Mouse (Mus musculus) heart, embryonic 15.5 days (tissue): Measurements from ENCODE around the gene Aff3. TPM values are rescaled to one million over a fixed set of nuclear protein-coding genes. Genes with fewer than 3 reads are reported as not detected.

ENCODE experiments used
- ATAC-seq: fragments of 200-750 bp; cut with Nextera tagmentation; replicated peaks from 2 replicates; pipeline ENCODE4 v1.8.0; 2017; ENCODE audit warnings: low read depth, moderate TSS enrichment; ENCODE audit not compliant: insufficient number of reproducible peaks, insufficient read depth, low FRiP score
- H3K27ac ChIP-seq: fragments of 300-500 bp; sonication (generic); 2 replicates; pipeline ENCODE4 v1.5.1; 2015; ENCODE audit warnings: mild to moderate bottlenecking, inconsistent platforms
- H3K27me3 ChIP-seq: fragments of 300-500 bp; sonication (generic); 2 replicates; pipeline ENCODE4 v1.6.1; 2015; ENCODE audit warnings: inconsistent platforms
- H3K36me3 ChIP-seq: fragments of 300-500 bp; sonication (generic); 2 replicates; pipeline ENCODE4 v1.6.1; 2015; ENCODE audit warnings: mild to moderate bottlenecking, inconsistent platforms
- H3K4me1 ChIP-seq: fragments of 300-500 bp; sonication (generic); replicated peaks from 2 replicates; pipeline ENCODE4 v1.6.1; 2015; ENCODE audit warnings: inconsistent platforms
- H3K4me2 ChIP-seq: fragments of 300-500 bp; sonication (generic); 2 replicates; pipeline ENCODE4 v1.6.1; 2015; ENCODE audit warnings: inconsistent platforms, mild to moderate bottlenecking, moderate library complexity
- H3K4me3 ChIP-seq: fragments of 300-500 bp; sonication (generic); 2 replicates; pipeline ENCODE4 v1.5.1; 2015; ENCODE audit warnings: mild to moderate bottlenecking, inconsistent platforms
- H3K9ac ChIP-seq: fragments of 300-500 bp; sonication (generic); 2 replicates; pipeline ENCODE4 v1.6.1; 2015; ENCODE audit warnings: mild to moderate bottlenecking, inconsistent platforms
- H3K9me3 ChIP-seq: fragments of 300-500 bp; sonication (generic); replicated peaks from 2 replicates; pipeline ENCODE4 v1.6.1; 2016; ENCODE audit warnings: inconsistent platforms
- WGBS: fragments of 180-500 bp; shearing (Covaris S2); methylation state at CpG from one replicate; pipeline ENCODE4 v1.1.7; 2015; ENCODE audit warnings: mixed read lengths; 5-methylcytosine and 5-hydroxymethylcytosine counted together
- polyA plus RNA-seq: library from polyadenylated mRNA; unstranded; fragments of >200 nt; fragmentation: Nextera tagmentation; extraction: Ambion mirVana; gene quantifications from 2 replicates; pipeline ENCODE4 v1.2.1, GENCODE M21; 2015

Gene Aff3
- polyA plus RNA-seq, 1 experiment from 2014 or later = 2.2 TPM

GRCm38 (mm10) chr1:38308705-38308996 is 356.1 kb downstream of the Aff3 start:
- Histone ChIP-seq H3K4me2 (no peak overlapping the region), H3K4me3 (no peak overlapping the region), H3K9me3 (no peaks in the 10 kb centered on the region), H3K9ac (no peak overlapping the region), H3K27me3 (no peaks in the 10 kb centered on the region), H3K27ac (peak overlapping the region; percentile 79; the same call in 1 of the 2 replicates), H3K4me1 (peaks cover 33% of the 10 kb centered on the region), H3K36me3 (no peaks in the 10 kb centered on the region)
- ATAC-seq = no peak
- WGBS = 45% methylated on average over 3 of the region's 3 CpGs

GRCm38 (mm10) chr1:38307821-38308704 is 356.7 kb downstream of the Aff3 start:
- H3K4me2 ChIP-seq = no peak overlapping the region
- H3K36me3 ChIP-seq = no peaks in the 10 kb centered on the region
- no peak overlapping the region for H3K4me3 ChIP-seq
- peak overlapping the region; percentile 79 for H3K27ac ChIP-seq
- H3K9me3 ChIP-seq = no peaks in the 10 kb centered on the region
- H3K4me1 ChIP-seq = peaks cover 33% of the 10 kb centered on the region
- WGBS = 37% methylated on average over 7 of the region's 7 CpGs
- peak; percentile 89 for ATAC-seq
- H3K27me3 ChIP-seq = no peaks in the 10 kb centered on the region
- no peak overlapping the region for H3K9ac ChIP-seq

GRCm38 (mm10) chr1:38307234-38307633 is 357.5 kb downstream of the Aff3 start:
- peaks cover 33% of the 10 kb centered on the region for H3K4me1 ChIP-seq
- ATAC-seq = no peak
- H3K4me2 ChIP-seq = no peak overlapping the region
- no peak overlapping the region; the same call in 1 of the 2 replicates for H3K27ac ChIP-seq
- 94% methylated on average over 11 of the region's 11 CpGs for WGBS
- no peaks in the 10 kb centered on the region for H3K36me3 ChIP-seq
- H3K27me3 ChIP-seq = no peaks in the 10 kb centered on the region
- no peak overlapping the region for H3K9ac ChIP-seq
- H3K4me3 ChIP-seq = no peak overlapping the region
- no peaks in the 10 kb centered on the region for H3K9me3 ChIP-seq

- H3K4me2 ChIP-seq = no peak overlapping the region
- H3K9ac ChIP-seq = no peak overlapping the region
- WGBS = 86% methylated on average over 7 of the region's 7 CpGs
- no peaks in the 10 kb centered on the region for H3K9me3 ChIP-seq
- ATAC-seq = no peak
- H3K4me1 ChIP-seq = peaks cover 33% of the 10 kb centered on the region
- H3K36me3 ChIP-seq = no peaks in the 10 kb centered on the region
- no peak overlapping the region for H3K27ac ChIP-seq
- no peaks in the 10 kb centered on the region for H3K27me3 ChIP-seq
- H3K4me3 ChIP-seq = no peak overlapping the region
Observed at GRCm38 (mm10) chr1:38306146-38306545, 358.6 kb downstream of the Aff3 start.

GRCm38 (mm10) chr1:38304376-38304775 is 360.4 kb downstream of the Aff3 start:
- Histone ChIP-seq H3K4me3 (no peak overlapping the region), H3K9ac (no peak overlapping the region), H3K4me1 (peaks cover 33% of the 10 kb centered on the region), H3K27me3 (no peaks in the 10 kb centered on the region), H3K27ac (no peak overlapping the region), H3K36me3 (no peaks in the 10 kb centered on the region), H3K9me3 (no peaks in the 10 kb centered on the region), H3K4me2 (no peak overlapping the region)
- no peak for ATAC-seq
- WGBS = 41% methylated on average over 11 of the region's 11 CpGs

- H3K4me2 ChIP-seq = no peak overlapping the region
- H3K9me3 ChIP-seq = no peaks in the 10 kb centered on the region
- 66% methylated on average over 3 of the region's 3 CpGs for whole genome bisulfite sequencing
- no peak overlapping the region for H3K9ac ChIP-seq
- no peaks in the 10 kb centered on the region for H3K27me3 ChIP-seq
- no peak overlapping the region for H3K27ac ChIP-seq
- H3K4me1 ChIP-seq = no peaks in the 10 kb centered on the region
- H3K36me3 ChIP-seq = no peaks in the 10 kb centered on the region
- no peak for ATAC-seq
- H3K4me3 ChIP-seq = no peak overlapping the region
Observed at GRCm38 (mm10) chr1:38298291-38298690, 366.5 kb downstream of the Aff3 start.

- Histone ChIP-seq H3K27ac (no peak overlapping the region), H3K9ac (no peak overlapping the region), H3K4me3 (no peak overlapping the region), H3K27me3 (no peaks in the 10 kb centered on the region), H3K4me1 (peaks cover 4% of the 10 kb centered on the region; the same call in 1 of the 2 replicates), H3K36me3 (no peaks in the 10 kb centered on the region), H3K9me3 (no peaks in the 10 kb centered on the region), H3K4me2 (no peak overlapping the region)
- WGBS = 77% methylated on average over 6 of the region's 6 CpGs
- ATAC-seq = no peak
Observed at GRCm38 (mm10) chr1:38294906-38295305, 369.8 kb downstream of the Aff3 start.

GRCm38 (mm10) chr1:38294336-38294695 is 370.4 kb downstream of the Aff3 start:
- no peaks in the 10 kb centered on the region for H3K27me3 ChIP-seq
- H3K36me3 ChIP-seq = no peaks in the 10 kb centered on the region
- no peak overlapping the region for H3K27ac ChIP-seq
- 96% methylated on average over 9 of the region's 9 CpGs for WGBS
- no peak for ATAC-seq
- H3K4me3 ChIP-seq = no peak overlapping the region
- H3K4me2 ChIP-seq = no peak overlapping the region
- no peak overlapping the region for H3K9ac ChIP-seq
- no peaks in the 10 kb centered on the region for H3K9me3 ChIP-seq
- peaks cover 4% of the 10 kb centered on the region; the same call in 1 of the 2 replicates for H3K4me1 ChIP-seq

GRCm38 (mm10) chr1:38293671-38294335 is 371.0 kb downstream of the Aff3 start:
- 86% methylated on average over 12 of the region's 12 CpGs for whole genome bisulfite sequencing
- no peak overlapping the region for H3K9ac ChIP-seq
- H3K9me3 ChIP-seq = no peaks in the 10 kb centered on the region
- peaks cover 6% of the 10 kb centered on the region for H3K4me1 ChIP-seq
- H3K27ac ChIP-seq = no peak overlapping the region
- no peaks in the 10 kb centered on the region for H3K27me3 ChIP-seq
- no peak overlapping the region for H3K4me3 ChIP-seq
- no peak overlapping the region for H3K4me2 ChIP-seq
- no peak for ATAC-seq
- no peaks in the 10 kb centered on the region for H3K36me3 ChIP-seq

- H3K9me3 ChIP-seq = no peaks in the 10 kb centered on the region
- peaks cover 9% of the 10 kb centered on the region for H3K4me1 ChIP-seq
- no peaks in the 10 kb centered on the region for H3K36me3 ChIP-seq
- no peak for ATAC-seq
- no peak overlapping the region for H3K27ac ChIP-seq
- 54% methylated on average over 4 of the region's 4 CpGs for WGBS
- H3K9ac ChIP-seq = no peak overlapping the region
- no peak overlapping the region for H3K4me2 ChIP-seq
- no peaks in the 10 kb centered on the region for H3K27me3 ChIP-seq
- no peak overlapping the region for H3K4me3 ChIP-seq
Observed at GRCm38 (mm10) chr1:38292851-38293250, 371.9 kb downstream of the Aff3 start.

GRCm38 (mm10) chr1:38291915-38292314 is 372.8 kb downstream of the Aff3 start:
- Histone ChIP-seq H3K9me3 (no peaks in the 10 kb centered on the region), H3K27me3 (no peaks in the 10 kb centered on the region), H3K4me3 (no peak overlapping the region), H3K9ac (no peak overlapping the region), H3K36me3 (no peaks in the 10 kb centered on the region), H3K4me1 (peaks cover 9% of the 10 kb centered on the region), H3K27ac (no peak overlapping the region), H3K4me2 (no peak overlapping the region)
- ATAC-seq = no peak
- 80% methylated on average over 6 of the region's 6 CpGs for WGBS

- H3K27ac ChIP-seq = no peak overlapping the region
- ATAC-seq = no peak
- no peak overlapping the region for H3K4me2 ChIP-seq
- H3K4me1 ChIP-seq = peaks cover 9% of the 10 kb centered on the region
- H3K4me3 ChIP-seq = no peak overlapping the region
- WGBS = 84% methylated on average over 4 of the region's 4 CpGs
- no peaks in the 10 kb centered on the region for H3K36me3 ChIP-seq
- H3K27me3 ChIP-seq = no peaks in the 10 kb centered on the region
- H3K9ac ChIP-seq = no peak overlapping the region
- no peaks in the 10 kb centered on the region for H3K9me3 ChIP-seq
Observed at GRCm38 (mm10) chr1:38291497-38291896, 373.3 kb downstream of the Aff3 start.
